Mouse (Mus musculus): Measurements from ENCODE around the gene Ceacam20. TPM values are rescaled to one million over a fixed set of nuclear protein-coding genes. Genes with fewer than 3 reads are reported as not detected.
"Not testable (repeated sequence)": the region's sequence is repeated elsewhere in the genome, so short reads cannot be mapped to it uniquely, and the experiment has no call there.

Gene Ceacam20
- polyA plus RNA-seq (2015; fragmentation: Nextera tagmentation; extraction: Ambion mirVana), result not detected in 2 replicates

GRCm38 (mm10) chr7:19964985-19965579, at the start of gene Ceacam20:
Gene Ceacam20, plus strand, starts transcription at chr7:19965412.
- Histone ChIP-seq H3K27ac (replicated peaks) (no peak within 1 kb of the TSS), H3K9me3 (replicated peaks) (no peaks in the 10 kb centered on the region), H3K4me1 (replicated peaks) (no peaks in the 10 kb centered on the region), H3K4me2 (no peak within 1 kb of the TSS), H3K36me3 (replicated peaks) (no peaks in the 10 kb centered on the region), H3K27me3 (no peaks in the 10 kb centered on the region), H3K9ac (no peak within 1 kb of the TSS), H3K4me3 (replicated peaks) (no peak within 1 kb of the TSS)
- 51% methylated on average over 7 of the region's 7 CpGs for WGBS (ENCODE audit: insufficient replicate concordance)
- no peak for ATAC-seq (ENCODE audit: insufficient read depth)

DNA sequence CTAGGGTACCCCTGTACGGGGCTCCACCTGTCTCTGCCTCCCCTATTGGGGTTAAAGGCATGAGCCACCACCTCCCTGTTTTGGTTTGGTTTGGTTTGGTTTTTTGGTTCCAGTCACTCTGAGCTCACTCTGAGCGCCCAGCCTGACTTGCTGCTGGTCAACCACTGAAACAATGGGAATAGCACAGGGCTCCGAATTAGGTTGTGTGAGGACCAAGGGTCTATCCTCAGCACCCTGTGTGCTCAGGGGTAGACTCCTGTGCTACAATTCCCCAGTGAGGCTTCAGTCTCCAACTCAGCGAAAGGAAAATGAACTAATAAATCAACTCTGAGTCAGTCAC, 45.1 kb upstream of the Ceacam20 start:
- H3K9ac ChIP-seq, result no peak overlapping the region
- no peak overlapping the region for H3K27ac ChIP-seq (replicated peaks)

DNA sequence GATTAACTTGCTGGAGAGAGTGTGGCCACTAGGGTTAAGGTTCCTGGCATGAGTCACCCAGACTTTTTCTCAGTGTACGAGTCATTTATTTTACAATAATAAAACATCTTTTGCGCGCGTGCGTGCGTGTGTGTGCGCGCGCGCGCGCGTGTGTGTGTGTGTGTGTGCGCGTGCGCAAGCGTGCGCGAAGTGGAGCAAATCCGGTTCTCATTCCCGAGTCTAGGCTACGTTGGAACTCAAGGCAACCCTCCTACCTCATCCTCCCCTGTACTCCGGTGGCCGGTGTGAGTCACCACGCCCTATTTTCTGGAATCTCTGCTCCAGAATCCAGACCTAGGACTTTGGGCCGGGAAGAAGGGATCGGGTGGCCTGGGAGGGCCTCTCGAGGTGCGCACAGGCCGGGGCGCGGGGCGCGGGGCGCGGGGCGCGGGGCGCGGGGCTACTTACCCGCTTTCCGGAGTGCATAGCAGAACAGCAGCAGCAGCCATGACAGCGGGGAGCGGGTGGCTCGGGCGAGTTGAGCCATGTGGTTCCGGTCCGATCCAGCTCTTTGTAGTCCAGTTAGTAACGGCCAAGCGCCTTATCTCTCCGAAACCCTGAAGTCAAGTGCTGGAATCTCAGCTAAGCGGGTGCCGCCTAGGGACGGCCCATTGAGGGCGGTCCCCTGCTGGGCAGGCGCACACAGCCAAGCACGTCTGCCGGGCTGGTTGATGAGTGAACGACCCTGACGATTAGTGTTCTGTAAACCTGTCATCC, 44.5 kb upstream of the Ceacam20 start, which contains the start of gene Pvr:
TSS of gene Pvr (minus strand) at position 655 of the 756 bp plus-strand sequence.
- ATAC-seq (ENCODE audit: insufficient read depth), result peak; percentile 79
- Histone ChIP-seq H3K9ac (peak within 1 kb of the TSS; percentile 42; the same call in 1 of the 2 replicates), H3K4me3 (replicated peaks) (peak within 1 kb of the TSS; percentile 62), H3K4me2 (peak within 1 kb of the TSS; percentile 69), H3K27ac (replicated peaks) (peak within 1 kb of the TSS; percentile 51; the same call in 1 of the 2 replicates), H3K9me3 (replicated peaks) (no peaks in the 10 kb centered on the region), H3K27me3 (no peaks in the 10 kb centered on the region), H3K36me3 (replicated peaks) (peaks cover 11% of the 10 kb centered on the region; the same call in 1 of the 2 replicates), H3K4me1 (replicated peaks) (peaks cover 10% of the 10 kb centered on the region)
- WGBS (ENCODE audit: insufficient replicate concordance), result under 1% methylated on average over 60 of the region's 60 CpGs

More for the DNA sequence above, 45.1 kb upstream of the Ceacam20 start:
- peaks cover 11% of the 10 kb centered on the region; the same call in 1 of the 2 replicates for H3K36me3 ChIP-seq (replicated peaks)
- H3K4me3 ChIP-seq (replicated peaks), result peak overlapping the region; percentile 62
- H3K27me3 ChIP-seq, result no peaks in the 10 kb centered on the region
- peak; percentile 28; the same call in 1 of the 2 replicates for ATAC-seq (ENCODE audit: insufficient read depth)
- 21% methylated on average over 4 of the region's 4 CpGs for WGBS (ENCODE audit: insufficient replicate concordance)
- peaks cover 10% of the 10 kb centered on the region for H3K4me1 ChIP-seq (replicated peaks)
- H3K9me3 ChIP-seq (replicated peaks), result no peaks in the 10 kb centered on the region
- H3K4me2 ChIP-seq, result peak overlapping the region; percentile 69

DNA sequence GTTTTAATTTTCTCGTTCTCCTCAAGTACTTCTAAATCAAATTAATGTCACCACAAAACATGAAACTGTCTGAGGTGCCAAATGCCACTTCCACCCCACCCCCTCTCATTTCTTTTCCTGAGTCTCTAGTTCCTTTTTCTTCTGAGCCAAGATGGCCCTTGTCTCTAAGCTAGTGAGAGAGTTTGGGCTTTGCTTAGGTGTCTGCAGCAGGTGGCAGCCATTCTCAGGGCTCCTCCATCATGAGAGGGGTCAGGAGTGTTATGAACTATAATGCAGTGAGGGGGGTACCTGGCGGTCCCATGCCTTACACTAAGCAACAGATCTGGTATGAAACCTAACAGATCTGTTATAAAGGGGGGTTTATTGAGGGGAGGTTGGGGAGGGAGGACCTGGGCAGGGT, 41.9 kb upstream of the Ceacam20 start:
- Histone ChIP-seq H3K4me1 (replicated peaks) (peaks cover 10% of the 10 kb centered on the region), H3K9ac (no peak overlapping the region), H3K27me3 (no peaks in the 10 kb centered on the region), H3K9me3 (replicated peaks) (no peaks in the 10 kb centered on the region), H3K36me3 (replicated peaks) (no peaks in the 10 kb centered on the region), H3K4me2 (no peak overlapping the region), H3K27ac (replicated peaks) (no peak overlapping the region), H3K4me3 (replicated peaks) (no peak overlapping the region)
- no peak for ATAC-seq (ENCODE audit: insufficient read depth)
- WGBS (ENCODE audit: insufficient replicate concordance), result 27% methylated on average over 2 of the region's 2 CpGs

- Histone ChIP-seq H3K27ac (replicated peaks) (no peak overlapping the region), H3K9me3 (replicated peaks) (no peaks in the 10 kb centered on the region), H3K36me3 (replicated peaks) (no peaks in the 10 kb centered on the region), H3K4me1 (replicated peaks) (peaks cover 10% of the 10 kb centered on the region), H3K4me3 (replicated peaks) (no peak overlapping the region), H3K27me3 (no peaks in the 10 kb centered on the region), H3K9ac (no peak overlapping the region), H3K4me2 (no peak overlapping the region)
- 21% methylated on average over 12 of the region's 15 CpGs for WGBS (ENCODE audit: insufficient replicate concordance)
- no peak for ATAC-seq (ENCODE audit: insufficient read depth)
Observed at GRCm38 (mm10) chr7:19923797-19924196, 41.4 kb upstream of the Ceacam20 start.

DNA sequence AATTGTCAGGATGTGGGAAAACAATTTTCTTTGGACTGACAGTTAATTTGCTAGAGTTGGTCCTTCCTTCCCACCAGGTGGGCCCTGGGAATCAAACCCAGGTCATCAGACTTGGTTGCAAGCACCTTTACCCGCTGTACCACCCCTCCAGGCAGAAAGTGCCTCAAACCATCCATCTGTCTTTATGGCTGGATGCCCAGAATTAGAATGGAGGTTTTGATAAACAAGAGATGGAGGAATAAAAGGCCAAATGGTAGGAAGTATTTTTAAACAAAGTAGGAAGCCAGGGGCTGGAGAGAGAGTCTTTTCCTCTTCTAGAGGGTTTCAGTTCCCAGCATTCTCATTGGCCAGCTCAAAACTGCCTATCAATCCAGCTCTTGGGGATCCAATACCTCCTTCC, 39.8 kb upstream of the Ceacam20 start:
- Histone ChIP-seq H3K4me1 (replicated peaks) (peaks cover 4% of the 10 kb centered on the region), H3K27ac (replicated peaks) (no peak overlapping the region), H3K27me3 (no peaks in the 10 kb centered on the region), H3K9me3 (replicated peaks) (no peaks in the 10 kb centered on the region), H3K36me3 (replicated peaks) (no peaks in the 10 kb centered on the region), H3K9ac (no peak overlapping the region), H3K4me2 (no peak overlapping the region), H3K4me3 (replicated peaks) (no peak overlapping the region)
- ATAC-seq (ENCODE audit: insufficient read depth), result no peak
- WGBS (ENCODE audit: insufficient replicate concordance), result 70% methylated on average over 1 of the region's 1 CpGs

- 27% methylated on average over 2 of the region's 2 CpGs for WGBS (ENCODE audit: insufficient replicate concordance)
- no peak overlapping the region for H3K4me2 ChIP-seq
- H3K27me3 ChIP-seq, result peaks cover 5% of the 10 kb centered on the region
- H3K36me3 ChIP-seq (replicated peaks), result no peaks in the 10 kb centered on the region
- no peak for ATAC-seq (ENCODE audit: insufficient read depth)
- H3K9me3 ChIP-seq (replicated peaks), result no peaks in the 10 kb centered on the region
- H3K9ac ChIP-seq, result no peak overlapping the region
- H3K4me3 ChIP-seq (replicated peaks), result no peak overlapping the region
- 0 out of 2 replicates have a peak, but pooled peaks cover 2% of the 10 kb centered on the region for H3K4me1 ChIP-seq (replicated peaks)
- H3K27ac ChIP-seq (replicated peaks), result no peak overlapping the region
Observed at GRCm38 (mm10) chr7:19926849-19927480, 38.2 kb upstream of the Ceacam20 start.

DNA sequence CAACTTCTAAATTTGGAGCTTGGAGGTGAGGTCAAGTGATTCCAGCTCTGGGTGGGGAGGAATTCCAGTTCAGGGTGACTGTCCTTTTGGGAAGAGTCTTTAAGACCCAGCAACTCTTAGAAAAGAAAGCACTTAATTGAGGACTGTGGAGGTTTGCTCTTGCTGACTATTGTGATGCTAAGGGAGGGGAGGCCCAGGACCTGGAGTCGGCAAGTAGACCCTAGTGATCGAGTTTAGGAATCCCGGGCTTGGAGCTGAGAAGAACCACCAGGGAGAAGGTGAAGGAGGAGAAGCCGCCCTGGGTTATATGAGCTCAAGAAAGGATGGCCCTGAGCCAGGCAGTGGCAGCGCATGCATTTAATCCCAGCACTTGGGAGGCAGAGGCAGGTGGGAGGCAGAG, 36.7 kb upstream of the Ceacam20 start:
- no peak overlapping the region for H3K27ac ChIP-seq (replicated peaks)
- H3K9me3 ChIP-seq (replicated peaks), result no peaks in the 10 kb centered on the region
- peaks cover 12% of the 10 kb centered on the region for H3K27me3 ChIP-seq
- ATAC-seq (ENCODE audit: insufficient read depth), result no peak
- H3K4me3 ChIP-seq (replicated peaks), result no peak overlapping the region
- WGBS (ENCODE audit: insufficient replicate concordance), result 62% methylated on average over 5 of the region's 5 CpGs
- H3K36me3 ChIP-seq (replicated peaks), result no peaks in the 10 kb centered on the region
- peaks cover 14% of the 10 kb centered on the region for H3K4me1 ChIP-seq (replicated peaks)
- no peak overlapping the region for H3K9ac ChIP-seq
- no peak overlapping the region for H3K4me2 ChIP-seq

DNA sequence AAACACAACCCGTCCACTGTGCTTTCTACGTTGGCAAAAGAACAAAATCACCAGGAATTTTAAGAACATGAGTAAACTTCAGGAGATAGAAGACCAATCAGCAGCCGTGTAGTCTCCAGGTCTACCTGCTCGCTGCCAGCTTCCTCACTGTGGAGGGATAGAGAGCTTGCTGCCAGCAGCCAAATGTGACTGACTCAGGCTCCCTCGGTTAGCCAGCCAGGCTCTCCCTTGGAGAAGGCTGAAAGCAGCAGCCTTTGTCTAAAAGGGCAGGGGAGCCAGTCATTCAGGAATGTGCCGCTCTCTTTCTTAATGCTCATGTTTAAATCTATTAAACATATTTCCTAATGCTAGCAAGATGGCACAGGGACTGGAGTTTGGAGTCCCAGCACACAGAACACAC, 34.7 kb upstream of the Ceacam20 start:
- H3K36me3 ChIP-seq (replicated peaks); H3K4me2 ChIP-seq; H3K4me3 ChIP-seq (replicated peaks); H3K27ac ChIP-seq (replicated peaks); H3K9ac ChIP-seq; H3K9me3 ChIP-seq (replicated peaks); ATAC-seq (ENCODE audit: insufficient read depth): not testable (repeated sequence)
- Histone ChIP-seq H3K27me3 (peaks cover 12% of the 10 kb centered on the region), H3K4me1 (replicated peaks) (peaks cover 18% of the 10 kb centered on the region)
- WGBS (ENCODE audit: insufficient replicate concordance), result 54% methylated on average over 6 of the region's 6 CpGs

- Histone ChIP-seq H3K36me3 (replicated peaks) (no peaks in the 10 kb centered on the region), H3K4me2 (no peak overlapping the region; the same call in 1 of the 2 replicates), H3K4me1 (replicated peaks) (peaks cover 18% of the 10 kb centered on the region), H3K27me3 (peaks cover 12% of the 10 kb centered on the region), H3K4me3 (replicated peaks) (no peak overlapping the region), H3K9me3 (replicated peaks) (no peaks in the 10 kb centered on the region), H3K27ac (replicated peaks) (no peak overlapping the region), H3K9ac (no peak overlapping the region)
- WGBS (ENCODE audit: insufficient replicate concordance), result 7% methylated on average over 13 of the region's 13 CpGs
- no peak for ATAC-seq (ENCODE audit: insufficient read depth)
Observed at GRCm38 (mm10) chr7:19932133-19932876, 32.9 kb upstream of the Ceacam20 start.
